Mouse (Mus musculus) urinary bladder, postnatal 4 days (tissue): ENCODE results near the gene 1700019N19Rik.
A peak's percentile ranks its signal among the peaks of the same experiment; 100 is the strongest.

Experiments used
- DNase-seq, 2 experiments: peaks; one replicate each; pipeline ENCODE4 v3.0.0; 2021 to 2022; ENCODE audit warnings: low spot score in 2 of 2

1700019N19Rik gene

DNA sequence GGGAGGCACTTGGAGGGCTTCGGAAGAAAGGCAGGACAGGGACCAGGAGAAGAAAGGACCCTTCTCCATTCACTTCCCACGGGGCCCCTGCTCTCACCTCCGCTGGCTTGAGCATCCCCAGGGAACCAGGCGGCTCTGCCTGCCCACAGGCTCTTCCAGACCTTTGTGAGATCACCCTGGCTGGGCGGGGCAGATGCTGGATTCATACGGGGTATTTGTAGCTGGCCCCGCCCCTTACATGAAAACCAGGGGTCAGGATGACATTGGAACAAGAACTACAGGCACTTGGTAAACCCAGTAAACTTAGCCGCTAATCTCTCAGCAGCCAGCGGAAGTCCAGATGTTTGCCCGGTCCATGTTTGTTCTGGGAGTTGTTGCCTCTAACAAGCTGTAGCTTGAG lies at the start of gene 1700019N19Rik:
Gene 1700019N19Rik (minus strand): TSS at position 178 of the 400 bp plus-strand sequence.
- DNase-seq = no peak

DNA sequence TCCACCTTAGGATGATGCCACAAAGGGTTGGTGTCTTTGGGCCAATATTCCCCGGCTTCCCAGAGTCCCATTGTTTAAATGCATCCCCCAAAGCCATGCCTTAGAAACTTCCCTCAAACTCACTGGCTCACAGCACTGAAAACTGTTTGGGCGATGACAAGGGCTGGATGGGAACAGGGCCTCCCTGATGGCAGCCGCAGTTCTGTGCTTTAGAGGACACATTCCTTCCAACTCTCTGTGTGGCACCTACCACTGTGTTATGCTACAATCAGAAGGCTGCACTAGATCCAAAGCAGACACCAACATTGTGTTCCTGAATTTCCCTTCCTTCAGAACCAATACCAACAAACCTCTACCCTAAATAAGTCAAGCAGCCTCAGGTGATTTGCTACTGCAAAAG lies 49.3 kb upstream of the 1700019N19Rik start:
- DNase-seq = no peak

DNA sequence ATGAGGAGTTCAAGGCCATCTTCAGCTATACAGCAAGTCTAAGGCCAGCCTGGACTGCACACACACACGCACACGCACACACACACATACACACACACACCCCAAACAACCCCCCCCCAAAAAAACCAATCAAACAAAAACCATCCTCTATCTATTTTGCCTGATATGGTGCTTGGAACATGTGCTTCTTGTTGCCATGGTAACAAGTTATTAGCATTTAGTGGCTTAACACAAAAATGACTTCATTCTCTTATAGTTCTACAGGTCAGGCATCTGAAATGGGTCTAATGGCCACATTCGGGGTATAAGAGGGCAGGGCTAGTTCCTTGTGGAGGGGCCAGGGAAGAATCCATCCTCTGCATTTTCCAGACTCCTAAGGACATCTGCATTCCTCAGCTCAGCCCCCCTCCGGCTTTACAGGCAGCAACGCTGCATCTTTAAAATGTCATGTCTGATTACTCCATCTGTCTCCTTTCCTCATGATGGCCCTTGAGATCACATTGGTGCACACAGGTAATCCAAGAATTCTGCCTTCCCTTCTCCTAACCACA lies 46.5 kb upstream of the 1700019N19Rik start:
- DNase-seq = no peak

DNA sequence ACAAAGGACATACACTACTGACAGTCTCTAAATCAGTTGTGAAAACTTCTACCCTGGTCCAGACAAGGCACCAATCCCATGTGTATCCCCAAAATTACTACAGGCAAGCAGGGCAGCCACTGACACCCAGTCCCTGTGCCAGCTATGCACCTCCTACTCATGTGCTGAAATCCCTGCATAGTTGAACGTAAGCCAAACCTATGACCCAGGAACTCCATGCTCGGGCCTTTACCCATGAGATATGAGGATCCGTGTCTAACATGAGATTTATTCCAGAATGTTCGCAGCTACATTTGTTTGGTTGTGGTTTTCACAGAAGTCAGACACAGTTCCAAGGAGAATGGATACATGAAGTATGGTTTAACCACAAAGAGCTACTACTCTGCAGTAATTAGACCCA lies 45.5 kb upstream of the 1700019N19Rik start:
- no peak for DNase-seq

DNA sequence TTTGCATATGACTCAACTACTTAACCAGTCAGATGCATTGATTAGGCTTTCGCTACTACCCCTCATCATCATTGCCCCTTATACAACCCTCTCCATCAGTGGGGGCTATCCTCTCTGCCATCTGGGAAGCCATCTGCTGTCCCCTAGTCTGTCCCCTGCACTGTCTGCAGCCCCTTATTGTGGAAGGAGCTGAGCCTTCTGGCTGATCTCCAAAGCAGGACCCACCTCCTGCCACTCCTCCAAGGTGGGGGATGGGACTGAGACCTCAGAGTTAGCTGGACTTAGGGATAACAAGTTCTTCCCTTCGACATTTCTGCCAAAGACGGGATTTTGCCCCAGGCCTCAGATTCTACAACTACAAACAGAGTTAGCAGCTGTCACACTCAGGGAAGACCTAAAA lies 45.1 kb upstream of the 1700019N19Rik start:
- no peak for DNase-seq

DNA sequence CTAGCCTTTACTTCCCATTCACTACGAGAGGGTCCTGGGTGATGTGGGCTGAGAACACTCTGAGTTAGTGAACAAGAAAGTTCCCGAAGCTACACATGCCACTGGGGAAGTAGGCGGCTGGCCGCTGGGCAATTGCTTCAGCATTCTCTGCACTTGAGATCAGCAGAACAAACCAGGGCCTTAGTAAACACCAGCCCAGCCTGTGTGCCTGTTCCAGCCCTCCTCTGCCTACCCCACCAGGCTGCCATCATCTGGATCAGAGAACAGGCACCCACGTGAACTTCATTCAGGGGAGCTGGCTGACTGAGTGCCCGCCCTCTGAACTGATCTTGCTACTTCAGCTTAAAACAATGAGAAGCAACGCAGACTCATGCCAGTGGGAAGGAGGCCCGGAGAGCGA lies 44.4 kb upstream of the 1700019N19Rik start:
- no peak for DNase-seq

DNA sequence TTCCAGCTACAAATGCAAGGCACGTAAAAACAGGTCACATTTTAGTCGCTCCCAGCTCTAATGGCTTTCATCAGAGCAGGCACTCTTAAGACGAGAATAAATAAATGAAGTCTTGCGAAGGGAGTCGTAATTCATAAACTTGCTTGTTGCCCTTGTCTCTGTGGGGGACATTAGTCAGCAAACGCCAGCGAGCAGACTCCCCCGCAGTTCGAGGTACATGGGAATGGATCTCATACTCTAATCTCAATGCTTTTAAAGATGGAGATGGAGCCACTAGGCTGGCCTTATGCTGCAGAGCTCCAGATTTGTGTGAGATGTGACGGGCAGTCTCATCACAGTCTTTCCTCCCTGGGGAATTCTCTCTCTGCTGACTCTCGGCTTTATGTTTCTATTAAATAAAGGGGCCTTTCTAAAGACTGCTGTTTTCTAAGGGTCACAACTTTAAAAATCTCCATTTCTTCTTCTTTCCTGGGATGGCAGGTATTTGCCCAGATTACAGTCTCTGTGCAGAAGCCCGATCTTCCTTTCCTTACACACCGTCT lies 39.4 kb upstream of the 1700019N19Rik start:
- DNase-seq = no peak

DNA sequence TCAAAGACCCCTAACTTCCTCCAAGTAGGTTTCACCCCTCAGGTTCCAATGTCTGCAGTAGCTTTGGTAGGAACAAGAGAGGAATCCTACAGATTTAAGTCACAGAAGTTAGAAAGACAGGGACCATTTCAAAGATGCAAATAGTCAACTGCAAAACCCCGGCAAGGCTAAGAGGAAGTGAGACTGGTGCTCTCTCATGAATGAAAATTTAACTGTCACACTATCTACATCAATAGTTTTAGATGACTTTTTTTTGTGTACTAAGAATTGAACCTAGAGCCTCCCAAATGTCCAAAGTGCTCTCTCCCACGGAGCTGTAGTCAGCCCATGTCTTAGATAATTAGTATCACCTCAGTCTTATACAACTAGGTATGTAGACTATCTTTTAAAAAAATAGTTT lies 38.7 kb upstream of the 1700019N19Rik start:
- DNase-seq = no peak

DNA sequence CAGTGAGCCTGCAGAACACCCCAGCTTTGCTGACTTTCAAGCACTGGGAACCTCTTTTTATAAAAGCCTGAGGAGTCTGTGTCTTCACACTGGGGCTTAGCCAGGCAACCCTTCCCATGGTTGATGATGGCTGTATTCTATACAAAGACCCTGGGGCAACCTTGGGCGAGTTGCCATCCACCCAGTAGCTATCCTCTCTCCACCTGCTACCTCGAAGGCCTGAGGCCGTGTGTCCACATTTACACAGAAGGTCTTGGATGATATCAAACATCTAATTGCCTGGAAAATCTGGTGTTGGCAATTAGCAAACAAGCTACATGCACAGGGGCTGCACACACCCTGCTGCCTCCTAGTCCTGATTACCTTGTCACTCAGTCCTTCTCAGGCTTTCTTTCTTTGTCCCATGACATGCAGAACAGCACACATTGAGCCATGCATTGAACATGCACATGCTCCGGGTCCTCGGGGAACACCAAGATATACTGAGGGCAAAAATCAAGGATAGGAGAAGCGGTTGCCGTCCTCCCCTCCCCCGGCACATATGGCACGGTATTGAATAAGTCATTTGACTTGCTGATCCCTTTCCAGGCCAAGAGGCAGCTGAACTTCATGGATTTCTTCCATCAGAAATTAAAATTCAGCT lies 37.1 kb upstream of the 1700019N19Rik start:
- DNase-seq = no peak

DNA sequence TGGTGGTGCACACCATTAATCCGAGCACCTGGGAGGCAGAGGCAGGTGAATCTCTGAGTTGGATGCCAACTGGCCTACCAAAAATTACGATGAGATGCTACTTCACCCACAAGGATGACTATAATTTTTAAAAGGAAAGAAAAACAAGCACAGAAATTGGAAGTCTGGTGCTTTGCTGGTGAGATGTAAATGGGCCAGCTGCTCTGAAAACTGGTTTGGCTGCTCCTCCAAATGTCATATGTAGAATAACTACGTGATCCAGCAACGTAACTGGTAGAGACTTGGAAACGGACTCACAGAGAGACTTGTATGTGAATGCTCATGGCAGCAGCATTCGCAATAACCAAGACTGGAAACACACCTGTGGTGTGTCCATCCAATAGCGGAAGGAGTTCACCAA lies 35.9 kb upstream of the 1700019N19Rik start:
- DNase-seq = no peak

DNA sequence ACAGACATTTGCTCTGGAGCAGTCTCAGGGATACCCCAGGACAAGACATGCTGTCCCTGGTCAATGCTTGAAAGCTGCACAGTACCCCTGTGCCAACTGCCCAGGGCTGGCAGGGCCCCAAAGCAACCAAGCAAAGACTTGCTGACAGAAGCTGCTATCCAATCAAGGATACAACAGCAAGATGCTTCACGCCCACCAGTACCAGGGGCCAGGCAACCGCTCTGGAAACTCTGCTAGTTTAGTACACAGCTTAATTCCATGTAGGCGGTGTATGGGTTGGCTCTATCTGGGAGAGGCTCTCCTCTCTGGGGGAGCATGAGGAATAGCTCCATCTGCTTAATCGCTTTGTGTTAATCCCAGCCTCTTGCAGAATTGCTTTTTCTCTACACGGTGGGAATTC lies 35.3 kb upstream of the 1700019N19Rik start:
- DNase-seq = no peak

DNA sequence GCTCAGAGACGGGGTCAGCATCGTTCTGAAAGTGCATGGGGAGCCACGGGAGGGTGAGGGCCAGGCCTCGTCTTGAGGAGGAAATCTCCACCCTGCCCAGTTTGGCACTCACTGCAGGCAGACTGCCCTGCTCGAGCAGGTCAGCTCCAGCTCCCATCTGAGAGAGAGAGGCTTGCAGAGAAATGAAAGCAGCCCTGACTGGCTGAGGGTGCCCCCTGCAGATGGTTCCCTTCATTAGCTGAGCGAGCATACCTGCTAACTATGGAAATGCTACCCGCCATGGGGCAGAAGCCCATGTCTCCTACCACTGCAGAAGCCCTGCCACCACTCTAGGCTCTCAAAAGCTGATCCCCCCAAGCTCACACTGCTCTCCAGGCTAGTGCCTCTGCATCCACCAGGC lies 33.4 kb upstream of the 1700019N19Rik start:
- DNase-seq = no peak

DNA sequence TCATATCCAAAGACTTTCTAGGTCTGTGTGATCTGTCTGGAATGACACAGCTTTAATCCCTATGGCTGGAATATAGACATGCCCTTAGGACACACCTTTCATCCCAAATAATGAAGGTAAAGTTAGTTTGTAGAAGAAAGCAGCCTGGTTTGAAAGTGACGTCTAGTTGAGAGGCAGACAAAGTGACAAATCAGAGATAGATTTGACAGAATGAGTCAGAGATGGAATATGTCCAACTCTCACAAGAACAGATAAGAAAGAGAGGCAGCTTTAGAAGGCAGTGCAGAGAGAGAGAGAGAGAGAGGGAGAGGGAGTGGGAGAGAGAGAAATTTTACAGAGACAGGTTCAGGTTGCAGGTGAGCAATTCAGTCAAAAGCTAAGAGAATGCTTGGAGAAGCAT lies 30.1 kb upstream of the 1700019N19Rik start:
- no peak for DNase-seq

DNA sequence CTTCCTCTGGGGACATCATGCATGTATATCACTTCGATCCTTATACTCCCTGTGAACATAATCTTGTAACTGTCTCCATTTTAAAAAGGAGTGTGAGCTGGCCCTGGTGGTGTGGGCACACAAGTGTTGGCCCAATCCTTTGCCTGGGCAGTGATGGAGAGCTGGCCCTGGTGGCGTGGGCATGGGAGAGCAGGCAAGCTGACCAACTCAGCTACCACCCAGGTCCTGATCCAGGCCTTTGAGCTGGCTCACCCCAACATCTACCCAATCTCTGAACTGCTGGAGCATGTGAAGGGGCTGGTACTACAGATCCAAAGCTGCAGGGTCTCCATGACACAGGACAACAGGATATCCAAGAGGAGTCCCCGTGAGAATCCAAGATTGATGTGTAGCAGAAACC lies 29.0 kb upstream of the 1700019N19Rik start:
- no peak for DNase-seq

DNA sequence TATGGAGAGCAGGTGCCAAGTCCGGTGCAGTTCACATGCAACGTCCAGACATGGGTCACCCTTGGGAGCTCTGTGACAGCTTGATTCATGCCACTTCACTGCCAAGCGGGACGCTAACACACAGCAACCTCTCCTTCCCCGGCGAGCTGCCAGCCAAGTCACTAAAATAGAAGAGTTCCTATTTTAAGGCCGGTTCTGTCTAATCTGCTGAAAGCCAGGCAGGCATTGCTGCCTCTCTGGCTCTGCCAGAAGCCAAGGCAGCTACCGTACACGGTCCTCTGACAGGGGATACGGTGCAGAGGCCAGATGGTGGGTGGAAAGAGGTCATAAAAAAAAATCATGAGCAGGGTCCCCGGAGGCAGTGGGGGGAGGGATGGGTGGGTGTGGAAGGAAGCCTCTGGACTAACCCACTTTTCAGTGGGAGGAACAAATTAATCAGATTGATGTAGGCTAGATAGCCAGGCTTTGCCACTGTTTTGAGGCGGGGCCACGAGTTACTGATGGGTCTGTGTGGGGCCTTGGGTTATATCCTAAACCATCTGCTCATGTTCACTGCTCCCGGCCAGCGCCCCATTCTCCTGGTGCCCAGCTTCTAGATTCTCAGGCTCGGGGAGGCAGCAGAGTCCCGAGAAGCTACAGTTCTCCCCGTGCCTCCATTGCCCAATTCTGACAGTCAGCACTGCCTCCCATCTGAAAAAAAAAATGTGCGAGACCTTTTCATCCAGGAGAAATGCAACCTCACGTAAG lies 28.4 kb upstream of the 1700019N19Rik start:
- DNase-seq = no peak

DNA sequence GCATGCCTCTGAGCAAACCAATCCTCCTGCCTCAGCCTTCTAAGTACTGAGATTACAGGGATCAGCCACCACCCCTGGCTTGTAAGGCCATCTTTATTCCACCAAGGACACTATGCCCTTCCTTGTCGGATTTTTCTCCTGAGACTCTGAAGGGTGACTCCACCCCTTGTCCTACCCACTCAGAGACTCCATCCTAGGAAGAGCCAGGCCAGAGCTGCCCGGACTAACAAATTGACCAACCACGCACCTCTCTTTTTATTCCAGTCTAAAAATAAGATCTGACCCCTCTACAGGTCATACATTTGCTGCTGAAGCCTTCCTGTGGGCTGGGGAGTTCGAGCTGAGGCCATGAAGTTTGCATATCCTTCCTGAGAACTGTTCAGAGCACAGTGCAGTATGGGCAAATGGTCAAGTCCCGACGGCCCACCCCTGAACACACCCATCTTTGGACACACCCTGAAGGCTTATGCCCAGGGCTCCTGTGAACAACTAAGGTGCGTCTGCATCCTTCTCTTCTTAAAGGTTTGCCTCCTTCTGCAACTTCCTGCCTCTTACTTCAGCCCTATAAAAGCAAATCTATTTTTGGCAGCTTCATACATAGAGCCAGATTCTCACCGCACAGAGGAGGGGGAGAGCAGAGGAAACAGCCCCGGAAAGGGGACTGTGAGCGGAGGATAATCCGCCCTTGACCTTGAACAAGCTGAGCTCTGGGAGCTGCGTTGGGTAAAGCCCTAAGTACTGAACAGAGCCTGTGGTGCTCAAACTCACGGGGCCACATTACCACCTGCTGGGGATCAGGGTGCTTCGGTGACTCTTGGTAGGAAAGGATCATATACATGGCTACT lies 24.5 kb upstream of the 1700019N19Rik start:
- DNase-seq = no peak

DNA sequence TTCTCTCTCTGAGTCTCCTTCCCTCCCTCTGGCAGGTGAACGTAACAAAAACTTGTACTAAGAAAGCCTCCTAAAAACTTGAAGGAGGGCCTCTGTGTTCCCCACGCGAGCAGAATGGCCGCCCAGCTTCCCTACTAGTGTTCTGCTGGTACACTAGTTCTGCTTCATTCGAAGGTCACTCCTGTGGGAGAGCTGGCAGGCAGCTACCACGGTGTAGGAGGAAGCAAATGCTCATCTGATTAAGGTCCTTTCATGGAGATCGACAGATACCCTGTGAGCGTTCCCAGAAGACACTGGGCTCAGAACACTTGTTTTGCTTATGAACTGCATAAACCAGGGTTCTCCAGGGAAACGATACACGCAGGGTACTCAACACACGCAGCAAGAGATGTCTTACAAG lies 23.1 kb upstream of the 1700019N19Rik start:
- no peak for DNase-seq

DNA sequence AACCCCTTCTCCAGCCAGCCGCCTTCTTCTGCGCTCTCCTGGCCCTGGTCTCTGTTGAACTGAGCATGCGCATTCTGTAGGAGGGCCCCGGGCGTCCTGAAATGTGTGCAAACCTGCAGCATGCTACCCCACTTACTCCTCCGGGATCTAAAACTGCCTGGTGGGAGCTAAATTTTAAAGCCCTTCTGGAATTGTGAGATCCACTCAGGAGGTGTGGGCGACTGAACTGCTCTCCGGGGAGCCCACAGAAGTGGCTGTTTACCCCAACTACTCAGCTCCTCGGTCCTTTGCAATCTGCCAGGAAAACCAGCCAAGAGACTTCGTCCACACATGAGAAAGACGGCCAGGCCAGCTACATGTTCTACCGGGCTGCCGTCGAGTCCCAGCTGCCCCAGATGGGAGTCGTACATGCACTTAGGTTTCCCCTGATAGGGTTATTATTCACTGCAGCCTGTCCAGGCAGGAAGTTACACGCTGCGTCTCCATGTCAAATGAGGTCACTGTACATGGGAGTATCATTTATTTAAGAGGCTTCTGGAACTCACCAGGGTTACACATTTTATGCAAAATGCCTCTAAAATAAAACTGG lies 22.3 kb upstream of the 1700019N19Rik start:
- peak in 1 of 2 experiments; percentile 31 for DNase-seq

DNA sequence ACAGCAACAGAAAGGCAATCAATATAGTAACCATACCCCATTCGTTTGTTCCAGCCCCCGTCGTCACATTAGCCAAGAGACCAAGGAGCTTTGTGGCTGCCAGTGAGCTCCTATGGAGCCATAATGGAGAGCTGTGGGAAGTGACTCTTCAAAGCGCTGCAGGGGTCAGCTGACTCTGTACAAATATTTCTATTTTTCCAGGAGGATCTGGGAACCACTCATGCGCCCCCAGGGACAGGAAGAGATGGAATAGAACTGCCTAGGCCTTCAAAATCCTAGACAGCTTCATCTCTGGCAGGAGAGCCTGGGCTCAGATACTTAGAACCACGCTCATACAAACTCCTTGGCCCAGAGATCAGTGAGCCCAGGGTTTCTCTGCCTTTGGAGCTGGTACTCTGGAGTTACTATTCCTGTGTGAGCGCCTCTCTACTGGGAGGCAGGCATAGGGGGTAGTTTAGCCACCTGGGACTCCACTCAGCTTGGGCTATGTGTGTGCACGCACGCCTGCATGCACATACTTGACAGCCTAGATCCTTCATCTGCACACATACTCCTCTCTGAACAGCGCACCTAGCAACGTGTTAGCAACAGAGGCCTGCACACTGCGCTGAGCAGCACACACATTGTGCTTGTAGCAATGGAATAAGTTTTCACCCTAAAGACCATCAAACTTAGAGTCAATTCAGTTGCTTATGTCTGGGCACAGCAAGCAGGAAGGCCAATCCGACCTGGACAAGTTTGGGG lies 21.1 kb upstream of the 1700019N19Rik start:
- DNase-seq = no peak

DNA sequence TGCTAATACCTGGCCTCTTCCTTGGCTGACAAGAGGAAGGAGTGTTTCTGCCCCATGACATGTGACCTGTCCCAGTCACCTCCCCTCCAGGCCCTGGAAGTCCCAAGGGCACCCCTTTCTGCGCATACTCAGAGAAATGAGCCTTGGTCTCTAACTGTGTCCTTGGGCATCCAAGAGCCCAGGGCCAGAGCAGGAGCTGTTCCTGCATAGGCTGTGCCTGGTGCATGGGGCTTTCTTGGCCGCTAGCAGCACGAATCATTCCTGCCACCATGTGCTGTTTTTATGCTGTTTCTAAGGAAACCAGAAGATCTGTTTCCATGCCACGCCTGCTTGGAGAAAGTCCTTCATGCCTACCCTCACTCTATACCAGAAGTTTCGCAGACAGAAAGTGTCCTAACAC lies 16.3 kb upstream of the 1700019N19Rik start:
- DNase-seq = no peak

DNA sequence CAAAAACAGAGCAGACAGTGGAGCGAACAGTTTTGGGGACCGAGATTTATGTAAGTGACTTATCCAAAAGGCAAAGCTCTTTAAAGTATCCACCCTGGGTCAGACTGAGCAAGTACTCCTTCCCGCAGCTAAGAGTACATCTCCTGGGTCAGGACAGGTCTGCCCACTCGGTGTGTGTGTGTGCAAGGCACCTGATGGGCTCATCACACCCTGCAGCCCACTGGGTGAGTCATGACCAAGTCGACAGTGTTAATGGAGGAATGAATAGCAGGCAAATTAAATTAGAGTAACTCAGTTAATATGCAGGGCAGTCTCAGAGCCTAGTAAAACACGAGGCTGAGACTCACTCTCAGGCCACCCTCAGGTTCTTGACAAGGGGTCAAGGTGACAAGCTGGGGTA lies 14.6 kb upstream of the 1700019N19Rik start:
- DNase-seq = no peak
